Mouse (Mus musculus) left cerebral cortex, adult 11 months (tissue): ENCODE results near the gene Ak5.
"Not testable (repeated sequence)": the region's sequence is repeated elsewhere in the genome, so short reads cannot be mapped to it uniquely, and the experiment has no call there.

Experiments
- DNase-seq: peaks from one replicate; pipeline ENCODE4 v3.0.0; 2022; ENCODE audit warnings: low spot score

Ak5 gene

DNA sequence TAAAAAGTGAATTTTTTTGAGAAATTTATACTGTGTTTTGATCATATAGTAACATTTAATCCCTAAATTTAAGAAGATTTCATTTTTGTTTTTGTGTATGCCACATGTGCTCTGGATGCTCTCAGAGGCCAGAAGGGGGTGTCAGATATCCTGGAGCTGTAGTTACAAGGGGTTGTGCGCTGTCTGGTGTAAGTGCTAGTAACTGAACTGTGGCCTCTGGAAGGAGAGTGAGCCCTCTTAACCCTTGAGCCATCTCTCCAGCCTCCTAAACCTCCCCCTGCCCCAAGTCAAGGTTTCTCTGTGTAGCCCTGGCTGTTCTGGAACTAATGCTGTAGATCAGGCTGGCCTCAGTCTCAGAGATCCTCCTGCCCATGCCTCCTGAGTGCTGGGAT is 192.9 kb downstream of the Ak5 start:
- DNase-seq: no peak

GRCm38 (mm10) chr3:152474582-152475277 is 193.4 kb downstream of the Ak5 start:
- peak; percentile 31 for DNase-seq

GRCm38 (mm10) chr3:152472676-152473075 is 195.5 kb downstream of the Ak5 start:
- DNase-seq: no peak

- DNase-seq: no peak
Measured at GRCm38 (mm10) chr3:152470347-152470746, 197.8 kb downstream of the Ak5 start.

DNA sequence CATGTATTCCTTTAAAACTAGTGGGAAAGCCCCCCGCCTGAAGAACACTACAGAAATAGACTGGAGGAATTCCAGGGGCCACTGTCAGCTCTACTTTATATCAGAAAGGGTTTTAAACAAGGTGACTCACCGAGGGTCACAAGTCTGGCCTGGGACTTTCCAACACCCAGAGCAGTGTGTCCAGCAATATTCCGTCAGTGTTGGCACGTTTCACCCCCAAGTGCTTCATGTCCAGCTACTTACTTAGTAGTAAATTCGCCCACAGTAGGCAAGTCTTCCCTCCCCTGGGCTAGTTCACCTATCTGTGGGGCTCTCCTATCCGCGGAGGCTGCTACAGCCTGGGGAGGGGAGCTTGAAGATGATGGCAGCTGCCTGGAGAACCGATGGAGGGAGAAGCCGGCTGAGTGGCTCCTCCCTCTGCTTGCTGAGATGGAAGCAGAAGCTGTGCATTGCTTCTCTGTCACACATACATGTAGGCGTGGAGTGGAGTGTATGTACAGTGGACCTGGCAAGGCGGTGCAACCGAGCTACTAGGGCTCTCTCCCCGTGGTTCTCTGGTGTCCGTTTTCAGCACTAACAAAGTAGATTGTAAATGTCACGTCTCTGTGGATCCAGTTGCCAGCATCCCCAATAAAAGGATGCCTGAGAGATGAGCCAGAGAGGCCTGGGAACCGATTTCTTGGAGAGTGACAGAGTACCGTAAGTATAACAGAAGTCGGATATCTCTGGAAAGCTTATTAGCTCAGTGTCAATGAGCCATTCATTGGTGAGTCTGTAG is 198.5 kb downstream of the Ak5 start:
- no peak for DNase-seq

GRCm38 (mm10) chr3:152468569-152469041 is 199.6 kb downstream of the Ak5 start:
- no peak for DNase-seq

DNA sequence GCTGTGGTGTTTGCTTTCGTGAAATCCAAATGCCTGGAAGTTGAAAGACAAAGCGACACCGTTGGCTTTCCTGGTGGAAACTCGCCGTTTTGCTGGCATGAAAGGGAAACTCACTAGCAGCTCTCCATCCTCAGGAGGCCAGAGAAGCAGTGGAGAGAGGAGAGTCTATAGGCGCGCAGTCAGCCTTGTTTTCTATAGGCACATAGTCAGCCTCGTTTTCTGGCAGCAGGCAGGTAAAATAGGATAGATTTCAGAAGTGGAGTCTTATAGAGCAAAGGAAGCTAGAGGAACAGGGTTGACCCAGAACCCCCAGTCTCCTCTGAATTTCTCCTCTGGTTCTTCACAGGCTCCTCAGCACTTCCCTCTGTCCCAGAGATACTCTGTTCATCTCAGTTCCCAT is 200.1 kb downstream of the Ak5 start:
- DNase-seq: no peak

- DNase-seq: no peak
Measured at GRCm38 (mm10) chr3:152467312-152467711, 200.8 kb downstream of the Ak5 start.

- no peak for DNase-seq
Measured at GRCm38 (mm10) chr3:152466849-152467248, 201.3 kb downstream of the Ak5 start.

- no peak for DNase-seq
Measured at GRCm38 (mm10) chr3:152465338-152465737, 202.8 kb downstream of the Ak5 start.

DNA sequence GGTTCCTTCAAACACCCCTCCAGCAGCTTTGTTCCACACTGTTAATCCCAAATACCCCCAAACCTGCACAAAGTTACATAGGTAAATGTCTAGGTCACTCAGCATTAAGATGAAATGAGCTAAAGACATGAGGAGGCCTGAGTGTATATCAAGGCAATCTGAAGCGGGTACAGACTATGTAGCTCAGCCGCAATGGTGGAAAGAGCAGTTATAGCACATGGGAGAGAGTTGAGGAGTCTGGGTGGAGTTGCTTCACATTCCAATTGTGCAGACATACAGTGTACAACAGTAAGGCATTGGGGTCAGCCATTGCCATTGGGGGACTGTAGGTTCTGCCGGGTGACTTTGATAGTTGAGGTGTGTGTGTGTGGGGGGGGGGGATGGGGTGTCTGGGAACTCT is 203.7 kb downstream of the Ak5 start:
- DNase-seq: no peak

GRCm38 (mm10) chr3:152462900-152463299 is 205.3 kb downstream of the Ak5 start:
- no peak for DNase-seq

GRCm38 (mm10) chr3:152462038-152462547 is 206.1 kb downstream of the Ak5 start:
- DNase-seq: peak; percentile 22

- no peak for DNase-seq
Measured at GRCm38 (mm10) chr3:152460802-152461201, 207.4 kb downstream of the Ak5 start.

- not testable (repeated sequence) for DNase-seq
Measured at GRCm38 (mm10) chr3:152458875-152459274, 209.3 kb downstream of the Ak5 start.

GRCm38 (mm10) chr3:152457308-152458035 is 210.7 kb downstream of the Ak5 start:
- DNase-seq: no peak

DNA sequence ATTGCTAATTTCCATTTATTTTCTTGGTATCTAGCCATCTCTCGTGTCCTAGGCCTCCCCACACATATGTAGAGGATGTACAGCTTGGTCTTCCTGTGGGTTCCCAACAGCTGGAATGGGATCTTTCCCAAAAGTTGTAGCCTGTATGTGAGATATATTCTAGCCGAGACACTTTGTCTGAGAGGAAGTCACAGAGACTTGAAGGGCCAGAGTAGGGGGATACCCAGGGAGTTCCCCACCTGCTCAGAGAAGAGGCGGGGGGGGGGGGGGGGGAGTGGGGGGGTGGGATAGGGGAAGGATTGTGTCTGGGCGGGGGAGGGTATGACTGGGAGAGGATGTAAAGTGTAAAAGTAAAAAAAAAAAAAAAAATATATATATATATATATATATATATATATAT is 215.0 kb downstream of the Ak5 start:
- no peak for DNase-seq

DNA sequence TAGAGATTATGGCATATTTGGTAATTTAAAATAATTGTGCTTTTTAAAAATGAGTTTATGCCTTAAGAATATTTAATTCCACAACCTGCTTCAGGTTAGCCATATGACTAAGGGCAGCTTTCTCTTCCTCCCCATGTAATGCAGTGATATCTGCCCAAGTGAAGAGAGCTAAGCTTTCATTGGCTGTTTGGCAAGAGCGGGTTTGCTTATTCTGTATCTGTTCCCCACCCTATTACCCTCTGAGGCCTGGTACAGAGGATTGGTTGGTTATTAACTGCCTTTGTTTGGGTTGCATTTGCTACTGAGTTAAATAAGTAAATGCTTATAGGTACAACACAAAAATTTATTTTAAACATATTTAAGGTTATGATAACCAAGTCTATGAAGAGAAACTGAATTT is 221.2 kb downstream of the Ak5 start:
- DNase-seq: no peak

DNA sequence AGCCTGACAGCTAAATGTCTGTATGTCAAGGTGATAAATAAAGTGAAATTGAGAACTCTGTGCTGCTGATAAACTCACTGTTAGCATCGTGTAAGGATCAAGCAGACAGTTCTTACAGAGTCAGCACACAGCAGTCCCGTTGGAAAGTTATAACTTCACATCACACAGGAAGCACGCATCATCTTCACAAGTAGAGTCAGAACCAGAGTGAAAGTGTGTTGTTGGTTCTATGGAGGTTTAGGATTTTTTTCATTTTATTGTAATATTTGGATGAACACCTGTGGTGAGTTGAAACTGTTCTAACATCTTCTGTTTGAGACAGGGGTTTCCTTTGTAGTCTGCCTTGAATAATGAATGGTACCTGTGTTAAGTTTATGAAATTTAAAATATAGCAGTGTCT is 224.0 kb downstream of the Ak5 start:
- DNase-seq: no peak

DNA sequence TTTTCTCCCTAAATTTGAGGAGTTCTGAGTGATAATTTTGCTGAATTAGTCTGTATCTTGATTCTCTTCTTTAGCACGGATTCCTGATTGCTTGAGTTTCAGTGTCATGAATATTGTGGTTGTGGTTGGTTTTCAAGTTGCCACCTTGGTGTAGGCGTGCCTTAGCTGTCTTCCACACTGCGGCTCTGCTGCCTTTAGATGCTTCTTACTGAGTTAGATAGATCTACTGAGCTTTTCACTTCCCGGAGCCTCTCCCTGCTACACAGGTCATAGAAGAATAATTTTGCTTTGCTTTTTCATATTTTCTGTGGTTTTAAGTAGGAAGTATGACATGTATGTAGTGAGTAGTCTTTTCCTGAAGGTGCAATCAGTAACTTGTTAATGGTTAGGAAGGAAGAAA is 225.4 kb downstream of the Ak5 start:
- DNase-seq: no peak

- DNase-seq: no peak
Measured at GRCm38 (mm10) chr3:152438068-152438467, 230.1 kb downstream of the Ak5 start.

DNA sequence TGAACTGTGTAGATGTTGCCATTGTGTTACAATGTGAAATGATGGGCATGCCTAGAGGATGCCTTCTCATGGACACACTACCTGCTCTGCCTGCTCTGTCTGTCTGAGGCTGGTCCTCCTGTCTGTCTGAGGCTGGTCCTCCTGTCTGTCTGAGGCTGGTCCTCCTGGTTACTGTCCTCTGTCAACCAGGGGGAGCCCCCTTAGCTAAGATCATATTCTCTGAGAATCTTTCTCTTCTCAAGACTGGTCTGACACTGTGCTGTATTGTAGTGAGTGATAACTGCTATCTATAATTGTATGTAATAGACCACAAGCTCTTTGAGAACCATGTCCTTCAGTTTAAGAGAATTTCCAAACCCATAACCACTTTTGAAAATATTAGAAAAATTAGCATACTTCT is 232.6 kb downstream of the Ak5 start:
- DNase-seq: no peak

DNA sequence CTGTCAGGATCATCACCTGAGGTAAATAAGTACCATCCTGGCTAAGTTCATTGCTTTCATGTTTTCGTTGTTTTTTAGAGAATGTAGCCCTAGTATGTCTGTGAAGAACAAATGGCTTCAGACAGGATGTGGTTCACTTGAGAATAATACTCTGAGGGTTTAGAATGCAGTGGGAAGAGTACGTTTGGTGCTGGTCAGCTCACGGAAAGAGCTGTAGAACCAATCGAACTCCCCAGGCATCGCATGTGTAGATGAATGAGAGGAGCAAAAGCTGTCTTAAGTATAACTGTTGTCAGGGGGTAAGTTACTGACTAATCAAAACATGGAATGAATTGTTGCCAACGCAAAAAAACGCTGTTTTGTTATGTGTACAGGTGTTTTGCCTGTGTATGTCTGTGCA is 235.5 kb downstream of the Ak5 start:
- no peak for DNase-seq
